Mouse (Mus musculus) hindbrain, embryonic 12.5 days (tissue): ENCODE data around the gene Sdccag8. TPM values are rescaled to one million over a fixed set of nuclear protein-coding genes. Genes with fewer than 3 reads are reported as not detected.

Experiments used
- ATAC-seq: fragments of 200-750 bp; cut with Nextera tagmentation; 2 replicates; pipeline ENCODE4 v1.8.0; 2017; ENCODE audit warnings: moderate TSS enrichment; ENCODE audit not compliant: low FRiP score
- H3K27ac ChIP-seq: fragments of 300-500 bp; sonication (generic); 2 replicates; pipeline ENCODE4 v1.5.1; 2016; ENCODE audit warnings: mild to moderate bottlenecking
- H3K27me3 ChIP-seq: fragments of 300-500 bp; sonication (generic); 2 replicates; pipeline ENCODE4 v1.6.1; 2016; ENCODE audit warnings: mild to moderate bottlenecking
- H3K36me3 ChIP-seq: fragments of 300-500 bp; sonication (generic); 2 replicates; pipeline ENCODE4 v1.6.1; 2016; ENCODE audit warnings: mild to moderate bottlenecking
- H3K4me1 ChIP-seq: fragments of 300-500 bp; sonication (generic); 2 replicates; pipeline ENCODE4 v1.6.1; 2016
- H3K4me2 ChIP-seq: fragments of 300-500 bp; sonication (generic); replicated peaks from 2 replicates; pipeline ENCODE4 v1.6.1; 2016; ENCODE audit warnings: mild to moderate bottlenecking
- H3K4me3 ChIP-seq: fragments of 300-500 bp; sonication (generic); 2 replicates; pipeline ENCODE4 v1.5.1; 2016; ENCODE audit warnings: mild to moderate bottlenecking
- H3K9ac ChIP-seq: fragments of 300-500 bp; sonication (generic); 2 replicates; pipeline ENCODE4 v1.6.1; 2016; ENCODE audit warnings: mild to moderate bottlenecking, moderate library complexity
- H3K9me3 ChIP-seq: fragments of 300-500 bp; sonication (generic); replicated peaks from 2 replicates; pipeline ENCODE4 v1.6.1; 2016; ENCODE audit warnings: mild to moderate bottlenecking
- WGBS: fragments of 180-500 bp; shearing (Covaris S2); methylation state at CpG from one replicate; pipeline ENCODE4 v1.1.7; 2016; 5-methylcytosine and 5-hydroxymethylcytosine counted together
- polyA plus RNA-seq: library from polyadenylated mRNA; unstranded; fragments of >200 nt; fragmentation: Nextera tagmentation; extraction: Ambion mirVana; gene quantifications from 2 replicates; pipeline ENCODE4 v1.2.1, GENCODE M21; 2016

Sdccag8 gene
- polyA plus RNA-seq, 1 experiment from 2014 or later: 24.8 TPM

DNA sequence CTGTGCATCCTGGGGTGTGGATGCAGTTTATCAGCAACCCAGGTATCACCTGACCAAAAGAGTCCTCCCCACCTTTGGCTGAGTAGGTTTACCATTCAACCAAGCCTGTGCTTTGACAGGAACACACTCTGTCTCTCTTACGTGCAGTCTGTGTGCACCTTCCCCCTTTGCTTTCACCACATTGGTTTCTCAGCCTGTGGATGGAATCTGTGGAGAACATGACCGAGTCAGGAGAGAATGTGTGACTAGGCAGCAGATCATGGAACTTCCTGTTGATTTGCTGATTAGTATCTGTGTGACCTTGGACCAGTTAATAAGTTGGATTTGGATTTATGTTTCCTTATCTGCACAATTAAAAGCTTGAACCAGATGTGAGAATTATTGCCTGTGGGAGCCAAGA, 3.7 kb downstream of the Sdccag8 start:
- no peak overlapping the region for H3K9ac ChIP-seq
- no peak for ATAC-seq
- no peak overlapping the region for H3K4me2 ChIP-seq
- 91% methylated on average over 2 of the region's 2 CpGs for WGBS
- no peaks in the 10 kb centered on the region for H3K36me3 ChIP-seq
- H3K27me3 ChIP-seq: no peaks in the 10 kb centered on the region
- no peaks in the 10 kb centered on the region for H3K9me3 ChIP-seq
- H3K27ac ChIP-seq: no peak overlapping the region
- H3K4me3 ChIP-seq: no peak overlapping the region
- peaks cover 8% of the 10 kb centered on the region; the same call in 1 of the 2 replicates for H3K4me1 ChIP-seq

DNA sequence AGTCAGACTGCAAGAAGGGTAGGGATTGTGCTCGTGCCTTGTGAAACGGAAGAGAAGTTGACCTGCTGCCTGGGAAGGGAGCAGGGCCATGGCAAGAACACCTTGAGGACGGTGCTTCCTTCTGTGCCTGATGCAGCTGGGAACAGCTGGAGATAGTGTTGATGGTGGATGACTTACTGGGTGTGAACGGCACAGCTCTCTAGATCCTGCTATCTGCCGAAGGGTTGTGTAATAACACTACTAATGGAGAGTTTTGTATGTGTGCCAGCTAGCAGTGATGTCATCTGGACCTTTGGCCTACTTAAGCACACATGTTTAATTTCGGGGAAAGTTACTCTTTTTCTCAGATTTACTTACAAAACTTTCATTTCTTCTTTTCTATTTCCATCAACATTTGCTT, 4.3 kb downstream of the Sdccag8 start:
- Histone ChIP-seq H3K4me3 (no peak overlapping the region), H3K4me2 (no peak overlapping the region), H3K4me1 (peaks cover 8% of the 10 kb centered on the region; the same call in 1 of the 2 replicates), H3K9me3 (no peaks in the 10 kb centered on the region), H3K36me3 (no peaks in the 10 kb centered on the region), H3K27me3 (no peaks in the 10 kb centered on the region), H3K9ac (no peak overlapping the region), H3K27ac (no peak overlapping the region)
- no peak for ATAC-seq
- 84% methylated on average over 6 of the region's 6 CpGs for WGBS

DNA sequence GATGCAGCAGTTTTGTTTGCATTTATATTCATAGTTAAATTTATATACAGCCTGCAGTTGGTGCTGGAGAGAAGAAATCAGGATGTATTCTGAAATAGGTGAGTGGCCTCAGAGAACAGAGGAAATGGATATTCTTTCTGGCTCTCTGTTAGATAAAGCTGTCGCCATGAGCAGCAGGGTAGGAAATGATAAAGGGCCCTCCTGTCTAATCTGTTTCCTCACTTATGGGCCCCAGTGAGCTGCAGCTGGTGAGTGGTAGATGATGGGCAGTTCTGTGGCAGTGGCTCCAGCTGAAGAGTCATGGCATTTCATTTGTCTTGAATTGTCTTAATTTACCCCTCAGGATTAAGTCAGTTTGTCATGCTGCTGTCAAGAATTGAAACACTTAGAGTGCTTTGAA, 7.5 kb downstream of the Sdccag8 start:
- no peak overlapping the region for H3K4me2 ChIP-seq
- H3K4me1 ChIP-seq: peaks cover 6% of the 10 kb centered on the region; the same call in 1 of the 2 replicates
- H3K4me3 ChIP-seq: no peak overlapping the region
- no peaks in the 10 kb centered on the region for H3K9me3 ChIP-seq
- no peak for ATAC-seq
- WGBS: 50% methylated on average over 1 of the region's 1 CpGs
- H3K27ac ChIP-seq: peak overlapping the region; percentile 48; the same call in 1 of the 2 replicates
- H3K36me3 ChIP-seq: peaks cover 4% of the 10 kb centered on the region; the same call in 1 of the 2 replicates
- no peaks in the 10 kb centered on the region for H3K27me3 ChIP-seq
- no peak overlapping the region for H3K9ac ChIP-seq

DNA sequence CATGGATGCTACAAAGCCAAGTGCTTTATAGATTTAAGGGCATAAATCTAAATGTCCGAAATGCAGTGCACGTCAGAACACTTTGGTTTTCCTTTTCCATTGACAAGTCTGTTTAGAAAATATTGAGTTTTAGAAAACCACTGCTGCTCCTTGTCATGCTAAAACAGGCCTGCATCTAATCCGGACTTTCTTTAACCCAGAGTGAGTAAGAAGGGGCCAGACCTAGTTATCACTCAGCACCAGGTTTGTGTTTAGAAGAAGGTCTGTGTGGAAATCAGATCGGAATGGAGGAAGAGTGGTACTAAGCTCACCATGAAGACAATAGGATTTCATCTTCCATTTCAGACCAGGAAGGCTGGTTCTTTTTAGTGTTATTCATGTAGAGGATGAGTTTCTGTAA, 8.5 kb downstream of the Sdccag8 start:
- Histone ChIP-seq H3K27me3 (no peaks in the 10 kb centered on the region), H3K36me3 (peaks cover 4% of the 10 kb centered on the region; the same call in 1 of the 2 replicates), H3K4me1 (peaks cover 6% of the 10 kb centered on the region; the same call in 1 of the 2 replicates), H3K27ac (no peak overlapping the region), H3K9me3 (no peaks in the 10 kb centered on the region), H3K4me3 (no peak overlapping the region), H3K9ac (no peak overlapping the region), H3K4me2 (no peak overlapping the region)
- WGBS: 87% methylated on average over 4 of the region's 4 CpGs
- ATAC-seq: no peak

DNA sequence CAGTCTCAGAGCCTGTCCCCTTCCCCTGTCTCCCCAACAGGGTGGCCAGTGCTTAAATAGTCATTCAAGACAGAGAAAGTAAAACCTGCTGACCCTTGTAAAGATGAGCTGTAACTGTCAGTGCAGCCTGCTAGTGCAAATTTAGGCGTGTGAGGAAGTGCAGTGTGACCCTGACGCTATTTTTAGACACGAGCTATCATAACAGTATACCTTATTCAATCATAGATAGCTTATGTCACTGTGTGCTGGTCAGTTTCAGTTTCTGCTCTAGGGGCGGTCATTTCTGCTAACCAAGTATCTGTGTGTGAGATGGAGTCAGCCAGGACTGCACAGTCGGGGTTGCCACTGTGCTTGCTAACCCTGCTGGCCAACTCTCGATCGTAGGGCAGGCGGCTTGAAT, 9.4 kb downstream of the Sdccag8 start:
- no peak overlapping the region for H3K9ac ChIP-seq
- H3K9me3 ChIP-seq: no peaks in the 10 kb centered on the region
- no peak overlapping the region for H3K4me2 ChIP-seq
- H3K4me3 ChIP-seq: no peak overlapping the region
- peaks cover 6% of the 10 kb centered on the region; the same call in 1 of the 2 replicates for H3K4me1 ChIP-seq
- no peak overlapping the region for H3K27ac ChIP-seq
- no peak for ATAC-seq
- H3K27me3 ChIP-seq: no peaks in the 10 kb centered on the region
- 93% methylated on average over 8 of the region's 8 CpGs for WGBS
- peaks cover 4% of the 10 kb centered on the region; the same call in 1 of the 2 replicates for H3K36me3 ChIP-seq

DNA sequence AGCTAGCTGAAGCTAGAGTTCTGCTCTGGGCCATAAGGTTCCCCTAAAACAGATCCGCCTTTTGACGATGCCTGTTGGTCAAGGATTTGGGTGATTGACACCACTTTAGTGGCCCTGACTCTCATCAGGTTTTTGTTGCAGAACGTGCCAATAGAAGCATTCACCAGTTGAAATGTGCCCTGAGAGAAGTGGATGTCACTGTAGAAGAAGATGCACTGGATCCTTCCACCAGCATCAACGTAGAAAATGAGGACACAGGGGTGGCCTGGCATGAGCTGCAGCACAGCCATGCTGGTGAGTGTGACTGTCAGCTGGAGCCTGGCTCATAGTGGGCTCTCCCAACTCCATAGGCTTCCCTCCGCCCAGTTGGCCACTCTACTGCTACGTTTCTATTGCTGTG, 10.2 kb downstream of the Sdccag8 start:
- Histone ChIP-seq H3K36me3 (peaks cover 4% of the 10 kb centered on the region; the same call in 1 of the 2 replicates), H3K4me3 (no peak overlapping the region), H3K9me3 (no peaks in the 10 kb centered on the region), H3K4me2 (no peak overlapping the region), H3K4me1 (peaks cover 6% of the 10 kb centered on the region; the same call in 1 of the 2 replicates), H3K27me3 (no peaks in the 10 kb centered on the region), H3K9ac (no peak overlapping the region), H3K27ac (no peak overlapping the region)
- no peak for ATAC-seq
- 87% methylated on average over 6 of the region's 6 CpGs for WGBS

DNA sequence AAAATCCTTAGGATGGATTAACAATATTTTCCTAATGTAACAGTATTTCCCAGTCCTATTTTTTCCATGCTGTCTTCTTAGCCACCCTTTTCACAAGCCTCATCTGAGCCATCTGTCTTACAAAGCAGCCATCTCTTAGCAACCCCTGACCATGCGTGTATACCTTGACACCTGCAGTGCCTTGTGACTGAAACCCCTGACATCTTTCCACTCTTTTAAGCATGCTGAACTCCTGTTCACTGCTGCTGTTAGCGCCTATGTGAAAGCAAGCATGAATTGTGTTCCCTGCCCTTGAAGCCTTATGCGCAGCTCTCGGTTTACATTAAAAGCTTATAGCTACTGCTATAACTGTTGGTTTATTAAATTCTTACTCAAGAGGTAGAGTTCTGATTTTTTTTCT, 10.6 kb downstream of the Sdccag8 start:
- H3K36me3 ChIP-seq: peaks cover 4% of the 10 kb centered on the region; the same call in 1 of the 2 replicates
- no peak overlapping the region for H3K9ac ChIP-seq
- ATAC-seq: no peak
- H3K27ac ChIP-seq: no peak overlapping the region
- H3K9me3 ChIP-seq: no peaks in the 10 kb centered on the region
- no peak overlapping the region for H3K4me3 ChIP-seq
- peaks cover 6% of the 10 kb centered on the region; the same call in 1 of the 2 replicates for H3K4me1 ChIP-seq
- no peaks in the 10 kb centered on the region for H3K27me3 ChIP-seq
- H3K4me2 ChIP-seq: no peak overlapping the region
- 88% methylated on average over 4 of the region's 4 CpGs for WGBS

DNA sequence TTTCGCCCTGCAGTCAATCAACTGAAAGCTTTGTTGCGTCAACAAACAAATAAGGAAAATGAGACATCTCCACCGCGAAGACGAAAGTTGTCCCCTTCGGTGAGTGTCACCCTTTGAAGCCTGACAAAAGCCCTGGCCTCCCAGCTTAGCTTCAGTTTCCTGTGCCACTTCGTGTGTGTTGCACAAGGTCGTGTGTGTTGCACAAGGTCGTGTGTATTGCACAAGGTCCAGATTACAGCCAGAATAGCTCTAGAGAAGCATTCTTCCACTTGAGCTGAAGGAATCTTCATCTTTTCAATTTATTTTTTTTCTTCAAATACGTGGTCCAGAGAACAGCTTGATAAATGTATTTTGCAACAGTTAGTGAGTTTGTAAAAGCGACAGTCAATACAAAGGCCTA, 11.7 kb downstream of the Sdccag8 start:
- no peak for ATAC-seq
- no peak overlapping the region for H3K4me2 ChIP-seq
- no peaks in the 10 kb centered on the region for H3K27me3 ChIP-seq
- no peak overlapping the region for H3K27ac ChIP-seq
- peaks cover 4% of the 10 kb centered on the region; the same call in 1 of the 2 replicates for H3K36me3 ChIP-seq
- H3K9ac ChIP-seq: no peak overlapping the region
- WGBS: 89% methylated on average over 11 of the region's 11 CpGs
- H3K4me1 ChIP-seq: peaks cover 6% of the 10 kb centered on the region; the same call in 1 of the 2 replicates
- no peak overlapping the region for H3K4me3 ChIP-seq
- no peaks in the 10 kb centered on the region for H3K9me3 ChIP-seq

DNA sequence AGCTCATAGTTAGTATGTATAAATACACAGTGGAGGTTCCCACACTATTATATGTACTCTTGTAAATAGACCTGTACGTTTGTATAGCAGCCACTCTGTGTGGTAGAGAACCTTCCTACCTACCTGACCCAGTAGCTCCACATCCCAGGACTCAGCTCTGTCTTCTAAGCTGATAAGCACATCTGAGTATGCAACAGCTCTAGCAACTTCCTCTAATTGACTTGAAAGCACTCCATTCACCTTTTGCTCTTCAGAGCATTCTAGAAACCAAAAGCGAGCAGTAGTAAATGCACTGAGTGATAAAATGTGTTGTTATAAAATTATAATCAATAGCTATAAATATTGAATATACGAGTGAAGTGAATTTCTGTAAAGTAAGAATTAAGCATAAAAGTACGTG, 12.5 kb downstream of the Sdccag8 start:
- no peak overlapping the region for H3K4me3 ChIP-seq
- no peak overlapping the region for H3K27ac ChIP-seq
- H3K9ac ChIP-seq: no peak overlapping the region
- WGBS: 89% methylated on average over 4 of the region's 4 CpGs
- peaks cover 8% of the 10 kb centered on the region for H3K36me3 ChIP-seq
- H3K27me3 ChIP-seq: no peaks in the 10 kb centered on the region
- H3K9me3 ChIP-seq: no peaks in the 10 kb centered on the region
- no peak overlapping the region for H3K4me2 ChIP-seq
- no peak for ATAC-seq
- 0 out of 2 replicates have a peak, but pooled peaks cover 1% of the 10 kb centered on the region for H3K4me1 ChIP-seq

DNA sequence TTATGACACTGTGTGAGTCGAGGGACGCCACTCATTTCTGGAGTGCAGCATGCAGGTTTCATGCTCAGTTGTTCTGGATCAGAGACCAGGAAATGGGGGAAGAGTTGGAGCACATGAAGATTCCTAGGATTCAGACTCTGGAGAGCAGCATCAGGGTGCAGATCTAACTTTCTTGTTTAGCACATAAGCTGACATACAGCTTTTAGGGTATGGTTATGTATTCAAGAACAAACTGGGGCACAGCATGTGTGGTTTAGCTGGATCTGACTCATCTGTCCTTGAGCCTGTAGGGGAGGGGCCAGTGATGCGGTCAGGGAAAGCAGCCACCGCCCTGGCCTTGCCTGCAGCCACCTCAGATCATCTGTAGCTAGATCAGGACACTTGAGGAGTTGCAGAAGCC, 12.9 kb downstream of the Sdccag8 start:
- Histone ChIP-seq H3K9ac (no peak overlapping the region), H3K4me2 (no peak overlapping the region), H3K9me3 (no peaks in the 10 kb centered on the region), H3K27ac (no peak overlapping the region), H3K36me3 (peaks cover 8% of the 10 kb centered on the region), H3K27me3 (no peaks in the 10 kb centered on the region), H3K4me3 (no peak overlapping the region), H3K4me1 (no peaks in the 10 kb centered on the region)
- 82% methylated on average over 4 of the region's 4 CpGs for WGBS
- no peak for ATAC-seq

DNA sequence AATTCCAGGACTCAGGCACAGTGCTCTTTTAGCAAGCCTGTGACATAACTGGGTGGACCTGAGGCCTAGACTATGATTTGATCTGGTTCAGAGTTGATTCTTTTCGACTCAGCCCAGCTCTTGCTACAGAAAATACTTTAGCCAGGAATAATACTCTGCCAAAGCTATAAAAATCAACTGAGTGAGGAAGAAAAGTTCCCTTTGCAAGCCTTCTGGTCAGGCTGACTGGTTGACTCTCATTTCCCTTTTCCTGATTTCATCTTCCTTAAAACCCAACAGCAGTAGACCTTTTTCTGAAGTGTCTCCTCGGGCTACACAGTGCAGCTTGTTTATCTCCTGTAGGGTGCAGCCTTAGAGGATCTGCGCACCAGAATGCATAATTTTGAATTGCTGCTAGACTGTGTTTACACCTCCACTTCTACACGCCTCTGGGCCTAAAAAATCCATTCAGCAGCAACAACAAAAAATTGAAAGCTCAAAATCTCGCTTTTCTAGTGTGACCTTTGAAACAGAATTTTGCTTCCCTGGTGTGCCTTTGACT, 13.6 kb downstream of the Sdccag8 start:
- ATAC-seq: no peak
- Histone ChIP-seq H3K4me1 (no peaks in the 10 kb centered on the region), H3K4me2 (no peak overlapping the region), H3K27me3 (no peaks in the 10 kb centered on the region), H3K9ac (no peak overlapping the region), H3K36me3 (peaks cover 8% of the 10 kb centered on the region), H3K4me3 (no peak overlapping the region), H3K27ac (no peak overlapping the region), H3K9me3 (no peaks in the 10 kb centered on the region)
- WGBS: 72% methylated on average over 5 of the region's 5 CpGs

DNA sequence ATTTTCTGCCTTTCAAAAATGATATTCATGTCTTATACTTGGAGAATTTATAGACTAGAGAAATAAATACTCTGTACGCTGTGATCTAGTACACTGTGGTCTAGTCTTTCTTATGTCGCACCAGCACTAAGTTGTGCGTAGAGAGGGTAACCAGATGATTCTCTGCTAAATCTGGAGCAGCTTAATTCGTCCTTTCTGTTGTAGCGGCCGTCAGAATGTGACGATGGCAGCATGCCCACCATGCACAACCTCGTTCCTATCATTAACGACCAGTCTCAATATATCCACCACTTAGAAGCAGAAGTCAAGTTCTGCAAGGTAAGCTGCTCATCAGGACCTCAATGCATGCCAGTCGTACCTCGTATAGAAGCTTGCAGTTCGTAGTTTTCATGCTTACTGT, 14.2 kb downstream of the Sdccag8 start:
- 94% methylated on average over 12 of the region's 12 CpGs for WGBS

DNA sequence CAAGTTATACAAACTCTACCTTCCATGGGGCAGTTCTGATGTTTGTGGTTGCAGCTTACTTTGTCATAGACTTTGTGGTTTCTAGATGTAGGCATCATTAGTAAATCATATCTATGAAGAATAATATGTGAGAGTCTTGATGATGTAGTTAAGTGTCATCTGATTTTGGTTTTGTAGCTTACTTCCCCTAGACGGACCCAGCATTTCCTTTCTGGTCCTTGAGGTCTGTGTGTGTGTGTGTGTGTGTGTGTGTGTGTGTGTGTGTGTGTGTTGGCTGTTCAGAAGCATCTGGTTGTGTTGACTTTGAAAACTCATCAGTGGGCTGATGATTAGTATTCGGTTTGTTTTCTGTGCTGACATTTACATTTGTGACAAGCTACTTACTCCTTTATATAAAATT, 17.6 kb downstream of the Sdccag8 start:
- Histone ChIP-seq H3K9ac (no peak overlapping the region), H3K4me2 (no peak overlapping the region), H3K4me1 (peaks cover 9% of the 10 kb centered on the region), H3K36me3 (peaks cover 4% of the 10 kb centered on the region; the same call in 1 of the 2 replicates), H3K4me3 (no peak overlapping the region), H3K9me3 (no peaks in the 10 kb centered on the region), H3K27ac (no peak overlapping the region), H3K27me3 (peaks cover 11% of the 10 kb centered on the region)
- 78% methylated on average over 2 of the region's 2 CpGs for WGBS
- no peak for ATAC-seq

More for the DNA sequence above, 14.2 kb downstream of the Sdccag8 start:
- no peaks in the 10 kb centered on the region for H3K27me3 ChIP-seq
- H3K27ac ChIP-seq: no peak overlapping the region
- no peaks in the 10 kb centered on the region for H3K4me1 ChIP-seq
- H3K9ac ChIP-seq: no peak overlapping the region
- H3K4me3 ChIP-seq: no peak overlapping the region
- no peak overlapping the region for H3K4me2 ChIP-seq
- H3K36me3 ChIP-seq: peaks cover 8% of the 10 kb centered on the region
- H3K9me3 ChIP-seq: no peaks in the 10 kb centered on the region
- no peak for ATAC-seq
